Mouse (Mus musculus): ENCODE results near the gene 4933427D14Rik. TPM values are rescaled to one million over a fixed set of nuclear protein-coding genes. Genes with fewer than 3 reads are reported as not detected.
A peak's percentile ranks its signal among the peaks of the same experiment; 100 is the strongest.

Gene 4933427D14Rik
- polyA plus RNA-seq, 1 experiment, result 31.3 TPM

DNA sequence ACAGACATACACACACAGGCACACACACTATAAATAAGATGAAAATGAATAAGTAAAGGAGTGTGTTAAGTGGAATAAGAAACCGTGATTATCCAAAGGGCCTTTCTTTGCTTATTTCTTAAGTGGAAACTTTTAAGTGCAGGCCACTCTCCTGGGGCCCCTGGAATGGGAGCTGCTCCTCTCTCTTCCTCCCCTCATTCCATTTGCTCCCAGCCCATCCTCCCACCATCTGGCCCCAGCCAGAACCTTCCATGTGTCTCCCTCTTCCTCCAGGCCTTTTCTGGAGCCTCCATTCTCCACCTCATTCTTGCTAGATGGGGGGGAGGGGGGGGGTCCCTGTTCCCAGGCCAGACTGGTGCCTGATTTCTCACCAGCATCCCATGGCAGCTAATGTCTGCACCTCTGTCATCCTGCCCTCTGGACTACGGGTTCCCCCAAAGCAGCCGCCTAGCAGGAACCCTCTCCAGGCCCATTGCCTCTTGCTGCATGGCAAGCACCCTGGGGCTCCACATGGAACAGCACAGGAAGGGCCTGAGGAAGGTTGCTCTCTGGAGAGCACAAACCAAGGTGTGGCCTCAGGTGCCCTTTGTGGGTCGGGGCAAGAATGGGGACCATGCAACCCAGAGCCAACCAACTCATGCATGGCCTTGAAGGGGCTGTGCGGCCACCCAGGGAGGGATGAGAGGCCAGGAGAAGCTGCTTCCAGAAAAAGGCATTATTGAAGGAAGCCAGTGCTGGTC, 79.6 kb downstream of the 4933427D14Rik start:
- no peak for DNase-seq (ENCODE audit: low read depth)
- TF ChIP-seq CTCF (IDR thresholded peaks at IDR 0.05; ENCODE audit: borderline replicate concordance, extremely low read depth, insufficient read depth, insufficient read length) (no peak), POLR2A (IDR thresholded peaks at IDR 0.05; ENCODE audit: borderline replicate concordance, extremely low read depth, insufficient read depth, insufficient read length, poor library complexity, severe bottlenecking) (no peak)

DNA sequence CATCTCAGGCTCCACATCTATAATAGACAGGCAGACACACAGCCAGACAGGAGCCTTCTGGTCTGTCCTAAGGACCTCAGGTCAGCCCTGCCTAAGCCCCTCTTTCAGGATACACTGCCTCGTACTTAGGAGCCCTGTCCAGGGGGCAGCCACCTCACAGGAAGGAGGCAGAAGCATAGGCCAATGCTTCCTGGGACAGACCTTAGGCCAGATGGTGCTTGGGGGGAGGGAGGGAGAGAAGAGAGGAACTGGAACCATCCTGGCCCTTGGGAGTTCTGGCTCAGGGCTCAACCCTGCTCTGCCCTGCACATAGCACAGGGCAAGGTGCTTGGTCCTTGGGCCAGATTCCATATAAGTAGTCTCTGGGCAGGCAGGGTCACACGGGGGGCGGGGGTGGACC, 81.5 kb downstream of the 4933427D14Rik start:
- no peak for DNase-seq (ENCODE audit: low read depth)
- no peak for TF ChIP-seq POLR2A (IDR thresholded peaks at IDR 0.05; ENCODE audit: borderline replicate concordance, extremely low read depth, insufficient read depth, insufficient read length, poor library complexity, severe bottlenecking)
- no peak for TF ChIP-seq CTCF (IDR thresholded peaks at IDR 0.05; ENCODE audit: borderline replicate concordance, extremely low read depth, insufficient read depth, insufficient read length)

DNA sequence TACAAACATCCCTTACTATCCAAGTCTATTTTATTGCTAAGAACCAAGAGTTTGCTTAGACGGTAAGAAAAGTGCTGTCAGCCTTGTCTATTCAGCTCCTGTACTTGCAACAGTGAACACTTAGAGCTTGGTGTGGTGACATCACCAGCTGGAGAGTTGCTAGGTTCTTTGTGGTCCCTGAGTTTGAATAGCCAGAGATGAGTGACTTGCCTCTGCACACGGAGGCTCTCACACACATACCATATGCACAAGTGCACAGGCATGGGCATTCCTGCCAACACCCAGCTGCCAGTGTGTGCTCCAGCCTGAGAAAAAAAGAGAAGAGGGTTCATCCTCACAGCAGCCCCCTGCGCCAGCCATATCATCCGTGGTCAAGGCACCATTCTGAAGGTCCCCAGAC, 83.7 kb downstream of the 4933427D14Rik start:
- TF ChIP-seq POLR2A (IDR thresholded peaks at IDR 0.05; ENCODE audit: borderline replicate concordance, extremely low read depth, insufficient read depth, insufficient read length, poor library complexity, severe bottlenecking), result no peak
- peak; percentile 35 for DNase-seq (ENCODE audit: low read depth)

DNA sequence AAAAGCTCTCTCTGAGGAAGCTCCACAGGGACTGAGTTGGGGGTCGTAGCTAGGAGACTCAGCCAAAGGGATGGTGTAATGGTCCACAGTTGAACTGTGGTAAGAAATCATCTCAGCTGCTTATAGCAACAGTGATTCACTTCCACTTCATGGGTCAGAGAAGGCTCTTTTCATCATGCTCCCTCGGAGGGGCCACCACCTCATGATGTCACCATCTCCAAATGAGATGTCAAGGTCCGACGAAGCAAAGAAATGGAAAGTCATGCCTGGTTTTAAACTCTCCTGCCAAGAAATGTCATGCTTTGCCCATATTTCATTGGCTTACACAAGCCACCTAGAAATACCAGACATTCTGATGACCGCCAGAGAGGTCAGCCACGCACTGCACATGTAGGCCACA, 86.9 kb downstream of the 4933427D14Rik start:
- no peak for TF ChIP-seq CTCF (IDR thresholded peaks at IDR 0.05; ENCODE audit: borderline replicate concordance, extremely low read depth, insufficient read depth, insufficient read length)
- no peak for TF ChIP-seq POLR2A (IDR thresholded peaks at IDR 0.05; ENCODE audit: borderline replicate concordance, extremely low read depth, insufficient read depth, insufficient read length, poor library complexity, severe bottlenecking)
- no peak for DNase-seq (ENCODE audit: low read depth)

DNA sequence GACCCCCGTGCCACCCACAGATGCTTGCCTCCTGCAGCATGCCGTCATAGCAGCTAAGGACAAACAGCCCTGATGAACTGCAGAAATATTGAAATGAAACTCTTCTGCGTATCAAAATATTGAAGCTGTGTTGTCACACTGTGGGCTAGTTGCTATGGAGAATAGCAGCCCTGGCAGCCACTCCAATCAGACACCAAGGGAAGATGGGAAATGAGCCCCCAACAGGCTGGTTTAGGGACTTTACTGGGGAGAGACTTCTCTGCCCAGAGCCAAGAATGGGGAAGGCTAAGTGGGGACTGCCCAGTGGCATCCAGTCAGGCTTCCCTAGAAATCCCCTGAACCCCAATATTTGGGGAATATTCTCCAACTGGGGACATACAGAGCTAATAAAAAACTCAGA, 88.6 kb downstream of the 4933427D14Rik start:
- no peak for DNase-seq (ENCODE audit: low read depth)

DNA sequence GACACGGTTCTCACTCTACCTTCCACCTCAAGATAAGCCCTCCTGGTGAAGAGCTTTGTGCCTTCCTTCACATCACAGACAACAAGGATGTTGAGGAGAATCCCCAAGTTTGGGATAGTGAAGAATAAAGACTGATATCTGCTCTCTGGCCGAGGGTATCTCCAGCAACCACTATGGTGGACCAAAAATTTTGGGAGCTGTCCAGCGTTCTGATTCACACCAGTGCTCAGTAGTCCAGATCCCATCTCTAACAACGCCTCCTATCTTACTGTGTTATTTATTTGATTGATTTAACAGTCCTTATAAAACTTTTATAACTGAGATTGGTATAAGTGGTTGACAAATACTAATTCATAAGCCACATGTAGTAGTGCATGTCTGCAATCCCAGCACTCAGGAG, 94.0 kb downstream of the 4933427D14Rik start:
- TF ChIP-seq POLR2A (IDR thresholded peaks at IDR 0.05; ENCODE audit: borderline replicate concordance, extremely low read depth, insufficient read depth, insufficient read length, poor library complexity, severe bottlenecking) (no peak), CTCF (IDR thresholded peaks at IDR 0.05; ENCODE audit: borderline replicate concordance, extremely low read depth, insufficient read depth, insufficient read length) (no peak)
- DNase-seq (ENCODE audit: low read depth), result no peak

More for the DNA sequence above, 88.6 kb downstream of the 4933427D14Rik start:
- no peak for TF ChIP-seq CTCF (IDR thresholded peaks at IDR 0.05; ENCODE audit: borderline replicate concordance, extremely low read depth, insufficient read depth, insufficient read length)
- no peak for TF ChIP-seq POLR2A (IDR thresholded peaks at IDR 0.05; ENCODE audit: borderline replicate concordance, extremely low read depth, insufficient read depth, insufficient read length, poor library complexity, severe bottlenecking)

DNA sequence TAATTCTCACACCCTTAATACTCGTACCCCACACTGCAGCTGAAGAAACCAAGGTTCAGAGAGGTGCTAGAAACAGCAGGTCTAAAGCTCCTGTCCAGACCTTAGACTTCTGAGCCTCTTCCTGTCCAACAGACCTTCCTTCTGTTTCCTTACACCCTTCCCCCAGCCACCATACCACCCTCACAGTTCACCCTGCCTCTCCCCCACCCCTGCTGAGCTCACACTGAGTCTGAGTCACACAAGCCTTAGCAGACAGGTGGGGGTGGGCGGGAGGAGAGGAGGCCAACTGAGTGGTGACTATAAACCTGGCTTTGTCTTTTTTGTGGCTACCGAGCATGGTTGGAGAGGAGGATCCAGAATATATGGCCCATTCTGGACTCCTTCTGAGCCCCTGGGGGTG, 96.5 kb downstream of the 4933427D14Rik start:
- no peak for TF ChIP-seq CTCF (IDR thresholded peaks at IDR 0.05; ENCODE audit: borderline replicate concordance, extremely low read depth, insufficient read depth, insufficient read length)
- no peak for TF ChIP-seq POLR2A (IDR thresholded peaks at IDR 0.05; ENCODE audit: borderline replicate concordance, extremely low read depth, insufficient read depth, insufficient read length, poor library complexity, severe bottlenecking)
- no peak for DNase-seq (ENCODE audit: low read depth)

DNA sequence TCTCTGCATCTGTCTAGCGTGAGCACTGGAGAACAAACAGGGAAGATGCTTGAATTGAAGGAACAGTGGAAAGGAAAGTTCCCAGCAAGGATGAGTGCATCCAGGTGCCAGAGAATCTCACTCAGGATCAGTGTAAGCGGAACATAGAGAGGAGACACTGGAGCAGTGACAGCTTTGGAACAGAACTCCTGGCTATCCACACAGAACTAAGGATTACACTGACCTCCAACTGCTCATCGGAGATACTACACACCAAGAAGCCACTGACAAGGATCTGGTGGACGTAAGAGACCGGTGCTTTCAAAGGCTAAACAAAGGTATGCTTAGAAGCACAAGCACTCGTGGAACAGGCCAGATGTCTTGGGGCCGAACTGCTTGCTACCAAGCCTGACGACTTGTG, 103.0 kb downstream of the 4933427D14Rik start:
- no peak for DNase-seq (ENCODE audit: low read depth)
- no peak for TF ChIP-seq POLR2A (IDR thresholded peaks at IDR 0.05; ENCODE audit: borderline replicate concordance, extremely low read depth, insufficient read depth, insufficient read length, poor library complexity, severe bottlenecking)
- TF ChIP-seq CTCF (IDR thresholded peaks at IDR 0.05; ENCODE audit: borderline replicate concordance, extremely low read depth, insufficient read depth, insufficient read length), result no peak

Other genes with a start within 250 kb of the 4933427D14Rik start
- 0.30 and 0.38 TPM in 2 replicates for gene Aipl1, start 169.9 kb downstream of the 4933427D14Rik start, polyA plus RNA-seq (2012; rRNA removed)
- gene Pimreg, start 165.4 kb downstream of the 4933427D14Rik start, polyA plus RNA-seq (2012; rRNA removed), result 29.9 and 53.4 TPM in 2 replicates
- 8.2 and 13.0 TPM in 2 replicates for gene Pitpnm3, start 71.7 kb downstream of the 4933427D14Rik start, polyA plus RNA-seq (2012; rRNA removed)
- 3.2 and 6.6 TPM in 2 replicates for gene Gm43951, start 619 bp downstream of the 4933427D14Rik start, polyA plus RNA-seq (2012; rRNA removed)
- 66.5 and 78.4 TPM in 2 replicates for gene Txndc17, start 88 bp upstream of the 4933427D14Rik start, polyA plus RNA-seq (2012; rRNA removed)
- 33.8 and 52.6 TPM in 2 replicates for gene Med31, start 8.1 kb upstream of the 4933427D14Rik start, polyA plus RNA-seq (2012; rRNA removed)
- 0.93 and 2.8 TPM in 2 replicates for gene Slc13a5, start 59.8 kb upstream of the 4933427D14Rik start, polyA plus RNA-seq (2012; rRNA removed)
- gene Xaf1, start 94.2 kb upstream of the 4933427D14Rik start, polyA plus RNA-seq (2012; rRNA removed), result 0.62 and 1.4 TPM in 2 replicates
- gene Fbxo39, start 107.0 kb upstream of the 4933427D14Rik start, polyA plus RNA-seq (2012; rRNA removed), result not detected in 2 replicates
- 2.7 and 4.1 TPM in 2 replicates for gene Tekt1, start 155.0 kb upstream of the 4933427D14Rik start, polyA plus RNA-seq (2012; rRNA removed)
- 2.1 and 3.4 TPM in 2 replicates for gene Smtnl2, start 204.3 kb upstream of the 4933427D14Rik start, polyA plus RNA-seq (2012; rRNA removed)
- 0.12 and 0.35 TPM in 2 replicates for gene Ggt6, start 228.1 kb upstream of the 4933427D14Rik start, polyA plus RNA-seq (2012; rRNA removed)
- 67.9 and 74.7 TPM in 2 replicates for gene Mybbp1a, start 233.9 kb upstream of the 4933427D14Rik start, polyA plus RNA-seq (2012; rRNA removed)